Mouse (Mus musculus) fat pad, adult 2 months (tissue): ENCODE measurements around the gene Gigyf1.

ENCODE experiments used
- DNase-seq: peaks from one replicate; pipeline ENCODE4 v3.0.0-alpha.2; 2011; ENCODE audit warnings: low read depth, low spot score; ENCODE audit errors: extremely low read depth

The Gigyf1 gene

GRCm38 (mm10) chr5:137513951-137514721 is 4.2 kb upstream of the Gigyf1 start:
- DNase-seq: no peak

- no peak for DNase-seq
Measured at GRCm38 (mm10) chr5:137514811-137515210, 3.5 kb upstream of the Gigyf1 start.

GRCm38 (mm10) chr5:137519691-137520550 is 1.6 kb downstream of the Gigyf1 start:
- no peak for DNase-seq

DNA sequence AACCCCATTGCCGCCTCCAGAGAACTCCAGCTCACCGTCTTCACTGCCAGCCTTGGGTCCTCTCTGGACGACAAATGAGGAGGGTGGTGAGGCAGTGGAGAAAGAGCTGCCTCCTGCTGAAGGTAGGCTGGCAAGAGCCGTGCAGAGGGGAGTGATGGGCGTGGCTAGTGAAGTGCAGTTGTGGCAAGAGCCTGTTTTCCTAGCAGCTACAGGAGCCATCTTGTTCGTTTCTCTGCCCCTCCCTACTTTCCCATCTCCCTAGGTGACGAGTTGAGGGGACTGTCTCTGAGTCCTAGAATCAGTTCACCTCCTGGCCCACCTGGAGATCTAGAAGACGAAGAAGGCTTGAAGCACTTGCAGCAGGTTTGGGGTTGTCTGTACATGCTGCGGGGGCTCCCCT is 3.5 kb downstream of the Gigyf1 start:
- no peak for DNase-seq

GRCm38 (mm10) chr5:137522711-137523110 is 4.4 kb downstream of the Gigyf1 start:
- no peak for DNase-seq

GRCm38 (mm10) chr5:137523396-137524250 is 5.3 kb downstream of the Gigyf1 start:
- DNase-seq: no peak

- no peak for DNase-seq
Measured at GRCm38 (mm10) chr5:137524251-137524515, 5.8 kb downstream of the Gigyf1 start.

- no peak for DNase-seq
Measured at GRCm38 (mm10) chr5:137524671-137525070, 6.3 kb downstream of the Gigyf1 start.

DNA sequence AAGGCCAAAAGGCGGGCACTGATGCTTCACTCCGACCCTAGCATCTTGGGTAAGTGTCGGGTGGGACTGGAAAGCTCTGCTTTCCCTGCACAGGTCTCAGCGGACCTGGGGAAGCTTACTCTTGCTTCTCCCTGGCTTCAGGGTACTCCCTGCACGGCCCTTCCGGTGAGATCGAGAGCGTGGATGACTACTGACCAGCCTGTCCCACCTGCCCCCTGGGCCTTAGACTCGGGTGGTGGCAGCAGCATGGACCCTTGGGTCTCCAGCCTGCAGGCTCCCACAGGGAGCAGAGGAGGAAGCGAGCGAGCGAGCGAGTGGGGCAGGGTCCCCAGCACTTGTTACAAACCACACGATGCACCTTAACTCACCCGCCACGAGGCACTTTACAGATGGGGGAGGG is 7.2 kb downstream of the Gigyf1 start:
- no peak for DNase-seq

DNA sequence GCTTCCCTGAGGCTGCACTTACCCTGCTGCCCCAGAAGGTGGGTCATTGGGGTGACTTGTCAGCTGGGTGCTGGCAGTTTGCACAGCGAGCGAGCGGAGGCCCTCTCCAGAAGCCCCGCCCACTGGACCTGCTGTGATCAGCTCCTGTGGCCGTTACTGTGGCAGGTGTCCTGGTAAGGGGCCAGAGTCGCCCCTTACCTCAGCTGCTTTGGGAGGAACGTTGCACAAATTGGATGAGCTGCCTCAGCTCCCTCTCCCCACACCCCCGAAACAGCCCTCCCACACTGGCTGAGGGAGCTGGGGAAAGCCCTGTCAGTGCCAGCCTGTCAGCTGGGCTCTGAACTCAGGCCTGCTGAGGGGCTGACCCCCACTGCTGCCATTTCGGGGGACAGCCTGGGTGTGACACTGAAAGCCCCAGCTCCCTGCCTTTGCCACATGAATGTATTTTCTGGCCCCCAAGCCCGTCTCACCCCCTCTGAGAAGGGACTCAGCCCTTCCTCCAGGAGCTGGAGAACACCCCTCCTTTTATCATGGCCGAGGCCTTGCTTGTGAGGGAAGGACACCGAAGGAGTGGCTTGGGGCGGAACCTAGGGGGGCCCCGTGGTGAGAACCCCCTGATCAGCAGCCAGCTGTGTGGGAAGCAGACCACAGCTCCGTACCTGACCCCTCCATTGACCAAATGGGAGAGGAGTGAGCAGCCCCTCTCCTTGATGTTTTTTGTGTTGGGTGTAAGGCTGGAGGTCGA is 8.0 kb downstream of the Gigyf1 start:
- DNase-seq: no peak

DNA sequence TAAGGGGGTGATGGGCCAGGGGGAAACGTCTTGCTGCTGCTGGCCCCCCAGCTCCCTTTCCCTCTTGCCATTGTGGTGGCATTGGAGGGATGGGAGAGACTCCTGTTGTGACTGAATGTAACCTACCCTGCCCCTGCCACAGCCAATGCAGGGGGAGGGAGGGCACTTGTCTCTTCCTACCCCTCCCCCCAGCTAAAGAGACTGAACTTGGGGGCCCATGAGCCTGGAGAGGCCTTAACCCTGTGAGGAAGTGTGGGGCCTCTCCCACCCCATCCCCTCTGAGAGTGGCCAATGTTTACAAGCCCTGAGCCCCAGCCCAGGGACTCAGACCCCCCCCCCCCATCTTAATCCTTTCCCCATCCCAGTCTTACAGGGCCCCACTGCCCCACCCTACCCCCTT is 9.1 kb downstream of the Gigyf1 start:
- no peak for DNase-seq

GRCm38 (mm10) chr5:137528247-137528968 is 10.1 kb downstream of the Gigyf1 start:
- no peak for DNase-seq

DNA sequence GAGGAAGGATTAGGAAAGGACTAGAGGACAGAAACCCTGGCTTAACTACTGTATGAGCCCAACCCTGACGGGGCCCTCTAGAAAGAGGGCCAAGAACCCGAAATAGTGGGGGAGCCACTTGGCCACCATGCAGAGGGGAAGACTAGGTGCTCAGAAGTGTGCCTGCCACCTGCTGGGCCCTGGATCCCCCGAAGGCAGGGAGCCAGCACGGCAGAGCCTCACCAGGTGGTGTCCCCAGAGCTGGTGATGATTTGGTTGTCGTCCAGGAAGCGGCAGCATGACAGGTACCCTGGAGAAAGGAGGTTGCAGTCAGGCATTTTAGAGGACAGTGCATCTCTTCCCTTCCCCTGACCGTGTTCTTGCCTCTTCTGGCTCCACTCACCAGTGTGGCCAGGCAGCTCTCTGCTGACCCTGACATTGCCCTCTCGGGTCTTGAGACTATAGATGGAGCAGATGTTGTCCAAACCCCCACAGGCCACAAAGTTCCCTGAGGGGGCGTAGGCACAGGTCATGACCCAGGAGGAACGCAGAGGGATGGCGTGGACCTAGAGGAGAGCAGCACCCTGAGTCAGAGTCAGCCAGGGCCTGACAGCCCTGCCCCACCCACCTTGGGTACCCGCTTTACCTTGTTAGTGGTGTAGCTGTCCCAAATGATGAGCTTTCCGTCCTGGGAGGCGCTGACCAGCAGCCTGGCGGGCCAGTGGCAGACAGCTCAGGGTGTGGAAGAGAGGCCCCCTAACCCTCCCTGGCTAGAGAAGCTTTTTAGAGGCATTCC is 11.1 kb downstream of the Gigyf1 start:
- DNase-seq: no peak

DNA sequence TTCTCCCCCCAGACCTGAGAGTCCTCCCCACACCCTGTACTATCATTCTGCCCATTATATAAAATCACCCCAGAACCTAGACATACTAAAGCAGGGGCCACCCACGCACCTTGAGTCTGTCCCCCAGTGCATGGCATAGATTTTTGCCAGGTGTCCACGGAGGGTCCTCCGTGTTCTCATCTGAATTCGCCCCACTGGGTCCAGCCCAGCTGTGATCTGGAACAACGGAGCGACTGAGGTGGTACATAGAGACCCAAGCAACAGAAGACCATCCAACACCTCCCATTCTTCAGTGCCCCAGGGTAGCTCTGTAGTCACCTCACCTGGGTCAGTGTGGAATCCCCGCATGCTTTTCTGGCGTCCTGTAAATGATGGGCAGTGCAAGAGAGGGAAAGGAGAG is 11.7 kb downstream of the Gigyf1 start:
- DNase-seq: no peak

- no peak for DNase-seq
Measured at GRCm38 (mm10) chr5:137530588-137531413, 12.5 kb downstream of the Gigyf1 start.

- DNase-seq: no peak
Measured at GRCm38 (mm10) chr5:137531414-137532130, 13.2 kb downstream of the Gigyf1 start.

GRCm38 (mm10) chr5:137532131-137532807 is 13.9 kb downstream of the Gigyf1 start:
- no peak for DNase-seq

DNA sequence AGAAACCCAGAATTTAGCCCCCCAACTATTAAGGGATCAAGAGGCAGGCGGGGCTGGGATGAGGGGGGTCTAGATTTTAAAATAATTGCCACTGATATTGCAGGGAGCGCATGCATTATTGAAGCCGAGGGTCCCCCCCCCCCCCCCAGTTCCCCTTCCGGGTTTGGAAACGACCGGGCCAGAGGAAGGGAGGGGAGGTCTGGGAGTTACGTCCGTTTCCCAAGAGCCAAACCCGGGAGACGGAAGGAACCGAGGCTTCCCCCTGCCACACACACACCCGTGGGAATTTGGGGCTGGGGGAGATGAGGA is 14.4 kb downstream of the Gigyf1 start:
- no peak for DNase-seq
